Mouse (Mus musculus) pancreas, adult 10 weeks (tissue): ENCODE data around the gene Fkbp8. TPM values are rescaled to one million over a fixed set of nuclear protein-coding genes. Genes with fewer than 3 reads are reported as not detected.

Experiments used
- polyA plus RNA-seq: library from polyadenylated mRNA; stranded (reverse); fragments of 350-450 nt; fragmentation: Illumina TruSeq; extraction: RNeasy Lipid Tissue Mini Kit (QIAGEN cat#74804); gene quantifications from one replicate; pipeline ENCODE4 v1.2.3, GENCODE M21; 2015; ENCODE audit warnings: low read depth, low replicate concordance; ENCODE audit not compliant: insufficient read depth

Gene Fkbp8
- 78.4 TPM for polyA plus RNA-seq

DNA sequence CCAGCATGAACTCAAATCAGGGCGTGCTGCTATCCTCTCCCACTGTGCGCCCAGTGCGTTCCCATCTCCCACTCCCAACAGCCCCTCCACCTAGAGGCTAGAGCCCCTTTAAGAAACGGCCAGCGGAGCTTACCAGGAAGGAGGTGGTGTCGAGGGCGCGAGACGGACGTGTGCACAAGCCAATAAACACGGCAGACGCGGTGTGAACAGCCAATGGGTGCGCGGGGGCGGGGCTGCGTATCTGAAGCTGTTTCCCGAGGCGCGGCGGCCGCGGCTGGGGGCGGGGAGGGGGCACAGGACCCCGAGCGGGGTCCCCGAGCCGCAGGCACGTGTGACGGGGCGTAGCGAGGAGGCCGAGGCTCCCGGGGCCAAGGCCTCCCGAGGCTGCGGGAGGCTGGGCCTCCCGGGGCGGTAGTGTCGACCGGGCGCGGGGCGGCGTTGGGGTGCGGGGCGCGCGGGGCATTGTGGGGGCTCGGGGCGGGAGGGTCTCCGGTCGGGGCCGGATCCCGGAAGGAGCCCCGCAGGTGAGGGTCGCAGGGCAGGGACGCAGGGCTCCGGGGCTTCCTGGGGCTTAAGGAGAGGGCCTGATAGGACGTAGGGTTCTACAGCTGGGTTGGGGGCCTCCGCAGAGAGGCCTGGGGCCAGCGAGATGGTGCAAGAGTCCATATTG, at the start of gene Fkbp8, which contains the start of gene Kxd1:
Gene Fkbp8, plus strand, starts transcription at position 213 of the 670 bp plus-strand sequence.
Gene Kxd1, minus strand, starts transcription at position 445 of the 670 bp plus-strand sequence.

DNA sequence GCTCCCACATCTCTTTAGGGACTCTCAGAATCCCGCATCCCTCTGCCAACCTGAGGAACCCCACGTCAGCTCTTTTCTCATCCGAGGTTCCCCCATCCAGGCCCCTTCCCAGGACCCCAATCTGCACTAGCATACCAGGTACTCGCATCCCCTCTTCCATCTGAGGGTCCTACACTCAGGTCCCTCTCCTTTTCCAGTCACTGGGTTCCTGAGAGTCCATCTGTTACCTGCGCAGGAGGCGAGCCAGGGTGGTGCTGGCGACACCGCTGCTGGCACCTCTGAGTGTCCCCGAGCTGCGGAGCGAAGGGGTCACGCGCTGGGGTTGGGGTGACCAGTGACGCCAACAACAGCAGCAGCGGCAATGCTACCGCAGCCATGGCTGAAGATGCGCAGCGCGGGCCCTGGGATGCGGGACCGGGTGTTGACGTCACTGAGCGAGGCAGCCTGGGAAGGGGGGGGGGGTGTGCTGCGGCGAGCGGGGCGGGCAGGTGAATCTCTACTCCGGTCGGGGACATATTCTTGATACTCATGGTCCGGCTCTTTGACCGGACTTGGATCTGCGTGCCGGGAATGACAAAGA, 40.5 kb upstream of the Fkbp8 start, which contains the start of gene Tmem59l:
Gene Tmem59l, minus strand, starts transcription at position 418 of the 580 bp plus-strand sequence.

DNA sequence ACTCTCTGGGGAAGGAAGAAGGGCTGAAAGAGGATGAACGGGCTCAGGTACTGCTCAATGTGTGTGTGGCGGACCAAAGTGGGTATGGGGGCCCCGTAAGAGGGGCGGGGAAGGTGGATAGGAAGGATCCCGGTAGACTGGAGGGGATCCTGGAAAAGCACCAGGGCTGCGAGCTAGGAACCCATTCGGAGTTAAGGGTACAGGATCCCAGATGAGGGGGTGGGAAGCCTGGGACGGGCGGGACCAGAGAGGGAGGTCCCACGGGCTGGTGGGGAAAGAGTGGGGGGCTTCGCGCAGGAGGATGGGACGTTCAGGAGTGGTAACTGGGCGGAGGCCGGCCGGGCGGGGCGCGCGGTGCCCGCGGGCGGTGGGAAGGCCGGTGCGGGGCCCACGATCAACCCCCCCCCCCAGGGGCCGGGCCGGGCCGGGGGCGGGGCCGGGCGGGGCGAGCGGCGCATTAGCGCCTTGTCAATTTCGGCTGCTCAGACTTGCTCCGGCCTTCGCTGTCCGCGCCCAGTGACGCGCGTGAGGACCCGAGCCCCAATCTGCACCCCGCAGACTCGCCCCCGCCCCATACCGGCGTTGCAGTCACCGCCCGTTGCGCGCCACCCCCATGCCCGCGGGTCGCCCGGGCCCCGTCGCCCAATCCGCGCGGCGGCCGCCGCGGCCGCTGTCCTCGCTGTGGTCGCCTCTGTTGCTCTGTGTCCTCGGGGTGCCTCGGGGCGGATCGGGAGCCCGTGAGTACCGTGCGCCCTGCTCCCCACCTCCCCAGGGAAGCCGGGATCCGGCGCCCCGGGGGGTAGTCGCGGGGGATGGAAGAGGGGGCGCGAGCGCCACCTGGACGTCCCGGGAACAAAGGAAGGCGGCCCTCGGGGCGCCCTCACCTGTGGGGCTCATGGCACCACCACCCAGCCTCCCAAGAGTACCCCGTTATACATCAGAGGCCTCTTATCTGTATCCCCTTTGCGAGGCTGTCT, 34.6 kb upstream of the Fkbp8 start, which contains the start of gene Crlf1:
Gene Crlf1, plus strand, starts transcription at position 495 of the 977 bp plus-strand sequence.

GRCm38 (mm10) chr8:70506328-70507026, 21.0 kb upstream of the Fkbp8 start, which contains the start of gene Rex1bd:
Rex1bd (minus strand) TSS chr8:70506752.

DNA sequence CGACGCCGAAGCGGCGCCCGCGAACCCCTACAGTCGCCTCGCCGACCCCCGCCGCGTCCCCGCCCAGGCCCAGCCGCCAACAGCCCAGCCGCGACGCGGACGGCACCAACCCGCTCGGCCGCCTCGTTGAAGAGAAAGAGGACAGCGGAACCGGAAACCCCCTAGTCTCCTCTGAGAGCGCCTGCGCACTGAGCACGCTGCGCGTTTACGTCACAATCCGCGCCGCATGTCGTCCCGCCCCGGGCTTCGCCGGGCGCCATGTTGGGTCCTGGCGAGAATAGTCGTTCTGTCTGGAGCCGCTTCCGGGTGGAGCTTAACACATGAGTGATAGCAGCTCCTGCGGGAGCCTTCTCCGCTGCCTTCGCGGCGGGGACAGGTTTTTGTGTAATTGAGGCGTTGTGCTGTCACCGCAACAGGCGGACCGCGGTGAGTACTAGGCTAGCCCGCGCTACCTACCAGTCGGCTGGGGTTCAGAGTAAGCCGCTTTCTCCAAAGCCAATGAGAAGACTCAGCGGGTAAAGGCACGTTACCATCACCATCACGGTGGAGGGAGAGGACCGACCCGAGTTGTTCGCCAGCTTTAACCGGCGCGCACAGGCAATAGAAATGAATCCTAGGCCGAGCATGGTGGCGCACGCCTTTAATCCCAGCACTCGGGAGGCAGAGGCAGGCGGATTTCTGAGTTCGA, 17.2 kb upstream of the Fkbp8 start, which contains the start of gene Uba52:
Gene Uba52, minus strand, starts transcription at position 574 of the 688 bp plus-strand sequence.

GRCm38 (mm10) chr8:70539077-70539813, 11.7 kb downstream of the Fkbp8 start, which contains the start of gene Ell:
Ell (plus strand) TSS chr8:70539457.

Other genes with a start within 250 kb of the Fkbp8 start
- gene Homer3, start 244.9 kb upstream of the Fkbp8 start, polyA plus RNA-seq, result 3.4 TPM
- gene Ddx49, start 225.2 kb upstream of the Fkbp8 start, polyA plus RNA-seq, result 16.1 TPM
- gene Cope, start 225.2 kb upstream of the Fkbp8 start, polyA plus RNA-seq, result 97.1 TPM
- gene Cers1, start 211.9 kb upstream of the Fkbp8 start, polyA plus RNA-seq, result not detected
- not detected for gene Gdf1, start 197.9 kb upstream of the Fkbp8 start, polyA plus RNA-seq
- gene Upf1, start 174.4 kb upstream of the Fkbp8 start, polyA plus RNA-seq, result 9.1 TPM
- not detected for gene Comp, start 154.2 kb upstream of the Fkbp8 start, polyA plus RNA-seq
- 6.0 TPM for gene Crtc1, start 88.1 kb upstream of the Fkbp8 start, polyA plus RNA-seq
- 4.2 TPM for gene Klhl26, start 50.8 kb upstream of the Fkbp8 start, polyA plus RNA-seq
- gene Tmem59l, start 40.4 kb upstream of the Fkbp8 start, polyA plus RNA-seq, result 3.6 TPM
- 23.2 TPM for gene Crlf1, start 34.6 kb upstream of the Fkbp8 start, polyA plus RNA-seq
- gene Rex1bd, start 21.0 kb upstream of the Fkbp8 start, polyA plus RNA-seq, result 39.6 TPM
- 731 TPM for gene Uba52, start 16.9 kb upstream of the Fkbp8 start, polyA plus RNA-seq
- 14.3 TPM for gene Kxd1, start 232 bp downstream of the Fkbp8 start, polyA plus RNA-seq
- 6.0 TPM for gene Ell, start 11.7 kb downstream of the Fkbp8 start, polyA plus RNA-seq
- gene Isyna1, start 66.6 kb downstream of the Fkbp8 start, polyA plus RNA-seq, result 17.5 TPM
- 22.8 TPM for gene Ssbp4, start 81.1 kb downstream of the Fkbp8 start, polyA plus RNA-seq
- gene Lrrc25, start 88.4 kb downstream of the Fkbp8 start, polyA plus RNA-seq, result 2.3 TPM
- 0.61 TPM for gene Gdf15, start 104.7 kb downstream of the Fkbp8 start, polyA plus RNA-seq
- gene Pgpep1, start 132.7 kb downstream of the Fkbp8 start, polyA plus RNA-seq, result 8.6 TPM
- 14.0 TPM for gene Lsm4, start 145.5 kb downstream of the Fkbp8 start, polyA plus RNA-seq
- 32.7 TPM for gene Jund, start 171.2 kb downstream of the Fkbp8 start, polyA plus RNA-seq
- gene Iqcn, start 175.7 kb downstream of the Fkbp8 start, polyA plus RNA-seq, result not detected
- gene Gm3336, start 190.8 kb downstream of the Fkbp8 start, polyA plus RNA-seq, result not detected
- 1.9 TPM for gene Pde4c, start 196.0 kb downstream of the Fkbp8 start, polyA plus RNA-seq
- gene Rab3a, start 227.0 kb downstream of the Fkbp8 start, polyA plus RNA-seq, result 12.4 TPM
- gene Mpv17l2, start 233.2 kb downstream of the Fkbp8 start, polyA plus RNA-seq, result 13.1 TPM
- 9.3 TPM for gene Pik3r2, start 249.0 kb downstream of the Fkbp8 start, polyA plus RNA-seq